Mouse (Mus musculus) brain, adult 2 months (tissue): ENCODE data around the gene Adamtsl4.

Experiments used
- DNase-seq: peaks from one replicate; pipeline ENCODE4 v3.0.0; 2011; ENCODE audit warnings: low read depth, low spot score

Gene Adamtsl4

DNA sequence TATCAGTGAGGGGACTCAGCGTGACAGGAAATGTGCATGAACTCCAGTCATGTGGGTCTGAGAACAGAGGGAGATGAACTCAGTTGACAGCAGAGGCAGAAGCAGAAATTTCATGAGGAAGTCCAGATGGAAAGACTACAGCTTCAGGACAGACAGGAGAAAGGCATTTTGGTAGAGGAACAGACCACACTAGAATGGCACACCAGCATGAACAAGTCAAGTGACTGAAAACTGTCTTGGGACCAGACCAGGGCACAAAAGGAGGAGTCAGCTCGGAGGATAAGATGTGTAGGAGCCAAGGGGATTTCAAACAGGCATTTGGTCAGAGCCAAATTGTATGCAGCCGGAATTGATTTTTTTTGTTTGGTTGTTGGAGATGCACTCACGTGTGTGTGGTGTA is 52.1 kb downstream of the Adamtsl4 start:
- no peak for DNase-seq

DNA sequence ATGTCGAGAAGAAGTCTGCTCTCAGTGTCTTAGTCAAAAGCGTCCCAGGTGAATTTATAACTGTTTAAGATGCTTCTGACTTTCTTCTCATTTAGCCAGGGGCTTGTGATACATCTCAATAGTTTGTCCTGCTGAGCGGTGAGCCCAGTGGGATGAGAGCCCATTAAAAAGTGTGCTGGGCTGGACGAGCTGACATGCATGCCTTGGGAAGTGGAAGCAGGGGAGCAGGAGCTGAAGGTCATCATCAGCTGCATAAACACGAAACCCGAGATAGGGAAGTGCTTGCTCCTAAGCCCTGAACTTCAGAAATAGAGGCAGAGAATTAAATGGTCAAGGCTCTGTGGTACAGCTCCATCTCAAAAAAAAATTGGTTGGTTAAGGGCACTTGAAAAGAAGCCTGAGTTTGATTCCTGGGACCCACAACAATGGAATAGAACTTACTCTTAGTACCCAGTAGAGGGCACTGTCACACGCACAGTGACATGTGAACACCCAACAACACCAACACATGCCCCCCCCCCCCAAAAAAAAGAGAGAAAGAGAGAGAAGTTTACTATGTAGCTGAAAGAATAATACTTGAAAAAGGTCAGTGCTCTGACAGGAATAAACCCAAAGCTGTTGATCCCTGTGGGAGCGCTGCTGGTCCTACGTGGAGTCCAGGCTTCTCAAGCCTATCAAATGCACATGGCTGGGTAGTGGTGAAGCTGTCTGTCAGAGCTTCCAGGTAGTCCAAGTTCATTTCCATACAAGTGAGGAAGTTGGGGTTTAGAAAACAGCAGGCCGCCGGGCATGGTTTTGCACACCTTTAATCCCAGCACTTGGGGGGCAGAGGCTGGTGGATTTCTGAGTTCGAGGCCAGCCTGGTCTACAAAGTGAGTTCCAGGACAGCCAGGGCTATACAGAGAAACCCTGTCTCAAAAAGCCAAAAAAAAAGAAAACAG is 54.8 kb downstream of the Adamtsl4 start:
- peak; percentile 52 for DNase-seq

DNA sequence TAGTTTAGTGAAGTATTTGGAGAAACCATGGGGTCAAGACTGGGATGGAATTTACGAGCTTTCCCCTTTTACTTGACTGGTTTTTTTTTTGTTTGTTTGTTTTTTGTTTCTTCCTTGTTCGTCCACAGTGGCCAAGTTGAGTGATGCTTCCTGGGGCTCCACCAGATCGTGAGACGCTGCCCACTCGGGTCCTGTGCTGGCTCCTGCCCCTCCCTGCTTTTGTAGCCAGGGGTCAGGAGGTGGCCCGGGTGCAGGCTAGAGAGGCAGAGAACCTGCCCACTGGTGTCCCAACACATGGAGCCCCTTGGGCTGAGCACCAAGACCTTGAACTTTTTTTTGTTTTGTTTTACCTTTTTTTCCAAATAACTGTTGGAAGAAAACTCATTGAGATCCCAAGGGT is 56.4 kb downstream of the Adamtsl4 start:
- no peak for DNase-seq

DNA sequence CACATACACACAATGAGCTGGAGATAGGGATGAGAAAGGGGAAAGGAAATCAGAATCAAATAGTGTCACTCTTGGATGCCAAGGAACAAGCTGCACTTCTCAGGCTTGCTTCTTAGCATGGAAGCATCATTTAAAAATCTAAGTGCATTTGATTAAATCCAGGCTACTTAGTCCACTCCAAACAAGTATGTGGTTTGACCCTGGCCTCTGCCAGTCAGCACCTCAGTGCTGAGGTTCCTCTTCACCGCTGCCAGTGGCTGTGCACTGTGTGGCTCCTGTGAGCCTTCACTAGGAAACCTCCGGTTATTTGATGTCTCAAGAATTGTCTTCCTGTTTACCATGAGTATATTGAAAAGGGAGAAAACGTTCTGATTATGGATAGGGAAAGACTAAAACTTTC is 56.9 kb downstream of the Adamtsl4 start:
- no peak for DNase-seq

DNA sequence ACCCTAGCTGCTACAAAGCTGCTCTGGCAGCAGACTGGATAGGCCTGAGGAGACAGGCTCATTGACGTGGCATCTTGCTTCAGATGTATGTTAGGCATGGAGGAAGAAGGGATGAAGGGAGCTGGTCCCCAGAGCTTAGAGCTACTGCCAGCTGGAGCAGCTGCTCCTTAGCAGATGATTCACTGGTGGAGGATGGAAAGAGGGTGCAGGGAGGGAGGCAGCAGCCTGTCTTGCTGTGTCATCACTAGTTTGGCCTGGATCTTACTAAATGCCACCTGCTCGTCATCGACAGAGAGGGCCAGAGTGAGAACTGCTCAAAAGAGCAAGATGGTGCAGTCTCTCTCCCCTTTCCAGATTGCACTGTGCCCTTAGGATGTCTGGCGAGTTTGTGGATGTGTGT is 58.0 kb downstream of the Adamtsl4 start:
- peak; percentile 96 for DNase-seq

DNA sequence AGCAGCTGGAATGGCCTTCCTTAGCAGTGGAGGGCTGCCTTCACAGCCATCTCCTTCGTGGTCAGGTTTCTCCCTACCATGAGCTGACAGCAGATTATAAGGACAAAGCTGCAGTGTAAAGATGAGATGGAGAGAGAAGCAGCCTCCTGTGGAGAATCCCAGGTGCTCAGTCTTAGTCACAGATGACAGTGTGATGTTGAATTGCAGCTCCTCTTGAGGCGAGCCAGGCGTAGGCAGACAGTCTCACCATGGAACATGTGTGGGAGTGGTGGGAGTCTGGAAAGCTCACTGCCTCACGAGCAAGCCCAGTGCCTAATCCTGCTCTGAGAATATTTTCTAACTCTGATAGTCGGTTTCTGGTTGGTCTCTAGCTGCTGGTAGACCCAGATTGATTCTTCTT is 60.0 kb downstream of the Adamtsl4 start:
- peak; percentile 95 for DNase-seq
